Mouse (Mus musculus): ENCODE data around the gene Ppp6r1. TPM values are rescaled to one million over a fixed set of nuclear protein-coding genes. Genes with fewer than 3 reads are reported as not detected.

The Ppp6r1 gene
- polyA plus RNA-seq (2015; fragmentation: Nextera tagmentation; extraction: Ambion mirVana), result 8.5 and 9.0 TPM in 2 replicates

GRCm38 (mm10) chr7:4658912-4659551, at the start of gene Ppp6r1:
Gene Ppp6r1 (minus strand): TSS chr7:4659019.
- H3K4me2 ChIP-seq, result peak within 1 kb of the TSS; percentile 83
- H3K9me3 ChIP-seq, result no peaks in the 10 kb centered on the region
- H3K9ac ChIP-seq, result peak within 1 kb of the TSS; percentile 91
- H3K36me3 ChIP-seq, result peaks cover 9% of the 10 kb centered on the region
- H3K4me1 ChIP-seq, result peaks cover 37% of the 10 kb centered on the region
- H3K4me3 ChIP-seq (replicated peaks), result peak within 1 kb of the TSS; percentile 95
- peak; percentile 98 for ATAC-seq (ENCODE audit: insufficient read depth, low FRiP score, low read depth)
- peak within 1 kb of the TSS; percentile 97 for H3K27ac ChIP-seq
- WGBS, result under 1% methylated on average over 54 of the region's 54 CpGs
- H3K27me3 ChIP-seq (replicated peaks), result no peaks in the 10 kb centered on the region

GRCm38 (mm10) chr7:4705098-4705497, 46.3 kb upstream of the Ppp6r1 start:
- 0 out of 2 replicates have a peak overlapping the region, but pooled peaks have one; percentile 2 for H3K9ac ChIP-seq
- 42% methylated on average over 18 of the region's 18 CpGs for WGBS
- no peak overlapping the region for H3K4me2 ChIP-seq
- H3K4me1 ChIP-seq, result no peaks in the 10 kb centered on the region
- H3K36me3 ChIP-seq, result peaks cover 30% of the 10 kb centered on the region
- H3K4me3 ChIP-seq (replicated peaks), result no peak overlapping the region
- H3K27ac ChIP-seq, result no peak overlapping the region
- no peaks in the 10 kb centered on the region for H3K9me3 ChIP-seq
- H3K27me3 ChIP-seq (replicated peaks), result no peaks in the 10 kb centered on the region
- ATAC-seq (ENCODE audit: insufficient read depth, low FRiP score, low read depth), result no peak

- no peak overlapping the region for H3K4me3 ChIP-seq (replicated peaks)
- WGBS, result 89% methylated on average over 7 of the region's 7 CpGs
- no peak overlapping the region for H3K27ac ChIP-seq
- no peaks in the 10 kb centered on the region for H3K27me3 ChIP-seq (replicated peaks)
- ATAC-seq (ENCODE audit: insufficient read depth, low FRiP score, low read depth), result no peak
- no peak overlapping the region for H3K4me2 ChIP-seq
- no peaks in the 10 kb centered on the region for H3K9me3 ChIP-seq
- no peaks in the 10 kb centered on the region for H3K4me1 ChIP-seq
- no peak overlapping the region for H3K9ac ChIP-seq
- peaks cover 26% of the 10 kb centered on the region for H3K36me3 ChIP-seq
These were observed 44.4 kb upstream of the Ppp6r1 start for GRCm38 (mm10) chr7:4703195-4703594.

GRCm38 (mm10) chr7:4702334-4702733, 43.5 kb upstream of the Ppp6r1 start:
- peaks cover 22% of the 10 kb centered on the region; the same call in 1 of the 2 replicates for H3K36me3 ChIP-seq
- H3K9me3 ChIP-seq, result no peaks in the 10 kb centered on the region
- no peak overlapping the region for H3K4me3 ChIP-seq (replicated peaks)
- WGBS, result 55% methylated on average over 8 of the region's 8 CpGs
- no peak overlapping the region for H3K27ac ChIP-seq
- H3K4me2 ChIP-seq, result no peak overlapping the region
- no peaks in the 10 kb centered on the region for H3K27me3 ChIP-seq (replicated peaks)
- H3K9ac ChIP-seq, result no peak overlapping the region
- ATAC-seq (ENCODE audit: insufficient read depth, low FRiP score, low read depth), result no peak
- H3K4me1 ChIP-seq, result no peaks in the 10 kb centered on the region

GRCm38 (mm10) chr7:4693004-4693403, 34.2 kb upstream of the Ppp6r1 start:
- no peak for ATAC-seq (ENCODE audit: insufficient read depth, low FRiP score, low read depth)
- Histone ChIP-seq H3K4me2 (no peak overlapping the region), H3K4me1 (no peaks in the 10 kb centered on the region), H3K9me3 (no peaks in the 10 kb centered on the region), H3K36me3 (peaks cover 7% of the 10 kb centered on the region), H3K9ac (no peak overlapping the region), H3K4me3 (replicated peaks) (no peak overlapping the region), H3K27ac (no peak overlapping the region), H3K27me3 (replicated peaks) (no peaks in the 10 kb centered on the region)
- 88% methylated on average over 6 of the region's 6 CpGs for WGBS

GRCm38 (mm10) chr7:4690951-4691653, 32.3 kb upstream of the Ppp6r1 start:
- WGBS, result 9% methylated on average over 19 of the region's 35 CpGs
- Histone ChIP-seq H3K9ac (peak overlapping the region; percentile 92), H3K4me2 (peak overlapping the region; percentile 88), H3K27me3 (replicated peaks) (no peaks in the 10 kb centered on the region), H3K9me3 (no peaks in the 10 kb centered on the region), H3K4me3 (replicated peaks) (peak overlapping the region; percentile 73), H3K4me1 (no peaks in the 10 kb centered on the region), H3K36me3 (peaks cover 7% of the 10 kb centered on the region), H3K27ac (peak overlapping the region; percentile 84)
- peak; percentile 45 for ATAC-seq (ENCODE audit: insufficient read depth, low FRiP score, low read depth)

GRCm38 (mm10) chr7:4690387-4690786, 31.6 kb upstream of the Ppp6r1 start, which contains the start of gene Brsk1:
Gene Brsk1 (plus strand): TSS chr7:4690604.
- H3K9ac ChIP-seq, result peak within 1 kb of the TSS; percentile 92
- 4% methylated on average over 5 of the region's 18 CpGs for WGBS

GRCm38 (mm10) chr7:4684632-4685417, 26.0 kb upstream of the Ppp6r1 start, which contains the start of gene Hspbp1:
Gene Hspbp1 (minus strand): TSS chr7:4685068.
- peaks cover 5% of the 10 kb centered on the region for H3K4me1 ChIP-seq

More at GRCm38 (mm10) chr7:4690387-4690786, 31.6 kb upstream of the Ppp6r1 start, which contains the start of gene Brsk1:
- no peaks in the 10 kb centered on the region for H3K4me1 ChIP-seq
- no peaks in the 10 kb centered on the region for H3K9me3 ChIP-seq
- peak; percentile 48 for ATAC-seq (ENCODE audit: insufficient read depth, low FRiP score, low read depth)
- peaks cover 7% of the 10 kb centered on the region for H3K36me3 ChIP-seq
- H3K4me3 ChIP-seq (replicated peaks), result peak within 1 kb of the TSS; percentile 73
- no peaks in the 10 kb centered on the region for H3K27me3 ChIP-seq (replicated peaks)
- H3K4me2 ChIP-seq, result peak within 1 kb of the TSS; percentile 88
- peak within 1 kb of the TSS; percentile 84 for H3K27ac ChIP-seq

GRCm38 (mm10) chr7:4684203-4684602, 25.4 kb upstream of the Ppp6r1 start:
- Histone ChIP-seq H3K27me3 (replicated peaks) (no peaks in the 10 kb centered on the region), H3K9me3 (no peaks in the 10 kb centered on the region), H3K36me3 (peaks cover 9% of the 10 kb centered on the region), H3K4me1 (peaks cover 5% of the 10 kb centered on the region), H3K27ac (no peak overlapping the region), H3K4me2 (peak overlapping the region; percentile 95), H3K4me3 (replicated peaks) (peak overlapping the region; percentile 82), H3K9ac (peak overlapping the region; percentile 30)
- ATAC-seq (ENCODE audit: insufficient read depth, low FRiP score, low read depth), result no peak
- 1% methylated on average over 13 of the region's 13 CpGs for WGBS

More at GRCm38 (mm10) chr7:4684632-4685417, 26.0 kb upstream of the Ppp6r1 start, which contains the start of gene Hspbp1:
- Histone ChIP-seq H3K27me3 (replicated peaks) (no peaks in the 10 kb centered on the region), H3K36me3 (peaks cover 8% of the 10 kb centered on the region), H3K9ac (peak within 1 kb of the TSS; percentile 30), H3K4me2 (peak within 1 kb of the TSS; percentile 95), H3K4me3 (replicated peaks) (peak within 1 kb of the TSS; percentile 82), H3K27ac (peak within 1 kb of the TSS; percentile 57), H3K9me3 (no peaks in the 10 kb centered on the region)
- under 1% methylated on average over 32 of the region's 32 CpGs for WGBS
- ATAC-seq (ENCODE audit: insufficient read depth, low FRiP score, low read depth), result peak; percentile 98

- WGBS, result 79% methylated on average over 5 of the region's 5 CpGs
- no peak for ATAC-seq (ENCODE audit: insufficient read depth, low FRiP score, low read depth)
- Histone ChIP-seq H3K27ac (no peak overlapping the region), H3K4me1 (peaks cover 5% of the 10 kb centered on the region), H3K4me3 (replicated peaks) (no peak overlapping the region), H3K9me3 (no peaks in the 10 kb centered on the region), H3K36me3 (peaks cover 9% of the 10 kb centered on the region), H3K4me2 (no peak overlapping the region), H3K9ac (no peak overlapping the region), H3K27me3 (replicated peaks) (no peaks in the 10 kb centered on the region)
These were observed 24.5 kb upstream of the Ppp6r1 start for GRCm38 (mm10) chr7:4683307-4683706.

GRCm38 (mm10) chr7:4675200-4675599, 16.4 kb upstream of the Ppp6r1 start:
- 58% methylated on average over 7 of the region's 7 CpGs for WGBS
- H3K4me2 ChIP-seq, result no peak overlapping the region
- no peaks in the 10 kb centered on the region for H3K9me3 ChIP-seq
- H3K9ac ChIP-seq, result no peak overlapping the region
- peak; percentile 41; the same call in 1 of the 2 replicates for ATAC-seq (ENCODE audit: insufficient read depth, low FRiP score, low read depth)
- peak overlapping the region; percentile 31; the same call in 1 of the 2 replicates for H3K27ac ChIP-seq
- no peak overlapping the region for H3K4me3 ChIP-seq (replicated peaks)
- H3K27me3 ChIP-seq (replicated peaks), result no peaks in the 10 kb centered on the region
- H3K36me3 ChIP-seq, result peaks cover 23% of the 10 kb centered on the region
- H3K4me1 ChIP-seq, result no peaks in the 10 kb centered on the region
